Mouse (Mus musculus): ENCODE results near the gene Exoc6b.

GRCm38 (mm10) chr6:84674936-84675335 lies 394.4 kb downstream of the Exoc6b start:
- no peak for TF ChIP-seq CTCF (IDR thresholded peaks at IDR 0.05; ENCODE audit: control insufficient read depth, insufficient read depth, insufficient read length)
- no peak for TF ChIP-seq MYOG (IDR thresholded peaks at IDR 0.05; ENCODE audit: control insufficient read depth, extremely low read depth, insufficient read length)
- no peak for TF ChIP-seq USF1 (IDR thresholded peaks at IDR 0.05; ENCODE audit: low read depth)
- no peak for TF ChIP-seq MAX (IDR thresholded peaks at IDR 0.05)
- TF ChIP-seq FOSL1 (IDR thresholded peaks at IDR 0.05; ENCODE audit: insufficient read depth, low read length, poor library complexity, severe bottlenecking), result no peak
- no peak for TF ChIP-seq CEBPB (IDR thresholded peaks at IDR 0.05; ENCODE audit: low read depth)
- TF ChIP-seq MYOD1 (IDR thresholded peaks at IDR 0.05; ENCODE audit: control insufficient read depth, insufficient read length, low read depth), result no peak
